Mouse (Mus musculus): ENCODE results near the gene Dpm2.

Gene Dpm2

DNA sequence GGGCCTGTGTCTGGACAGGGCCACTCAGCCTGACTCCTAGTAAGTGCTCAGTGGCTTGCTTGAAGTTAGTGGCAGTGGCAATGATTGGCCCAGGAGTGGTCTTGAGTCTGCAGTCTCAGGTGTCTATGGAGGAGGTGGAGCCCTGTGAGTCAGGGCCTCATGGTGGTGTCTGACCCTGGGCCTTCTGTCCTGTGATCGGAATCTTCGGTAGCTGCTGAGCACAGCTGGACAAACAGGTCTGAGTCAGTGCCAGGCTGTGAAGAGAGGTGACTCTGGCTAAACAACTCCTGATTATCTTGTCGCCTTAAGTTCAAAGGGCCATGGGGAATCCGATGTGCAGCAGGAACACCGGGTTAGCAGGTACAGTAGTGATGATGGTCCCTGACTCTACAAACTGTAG, 23.3 kb upstream of the Dpm2 start:
- in situ Hi-C loops (cut with MboI) = no loop called here

DNA sequence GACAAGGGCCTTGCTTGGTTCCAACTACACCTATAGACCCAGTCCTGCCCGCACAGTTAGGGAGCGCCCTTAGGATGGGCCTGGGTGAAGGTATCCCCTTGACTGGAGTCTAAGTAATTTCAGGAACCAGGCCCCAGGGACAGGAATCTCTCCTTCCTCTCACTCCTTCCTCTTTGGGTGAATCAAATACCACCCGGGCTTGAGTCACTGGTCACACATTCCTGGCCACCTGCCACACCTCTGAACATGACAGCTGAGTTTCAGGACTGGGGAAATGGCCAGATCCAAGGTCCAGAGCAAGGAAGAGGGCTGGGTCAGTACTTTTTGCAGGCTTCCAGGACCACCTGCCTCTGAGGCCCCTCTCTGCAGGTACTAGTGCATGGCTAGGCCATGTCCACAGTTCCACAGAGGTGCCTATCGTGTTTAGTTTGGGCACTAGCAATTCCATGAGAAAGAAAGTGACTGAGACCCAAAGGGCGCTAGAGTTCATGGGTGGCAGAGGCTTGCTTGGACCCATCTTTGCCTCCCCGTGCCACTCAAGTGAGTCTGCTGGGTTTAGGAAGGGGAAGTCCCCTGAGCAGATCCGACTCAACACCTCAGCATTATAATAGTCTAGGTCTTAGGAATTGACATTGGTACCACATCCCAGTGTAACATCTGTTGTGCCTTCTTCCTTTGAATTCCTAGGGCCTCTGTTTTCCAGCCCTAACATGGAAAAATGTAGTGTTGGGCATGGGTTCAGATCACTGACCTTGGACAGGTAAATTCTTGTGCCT, 22.5 kb upstream of the Dpm2 start:
- in situ Hi-C loops (cut with MboI) = no loop called here

DNA sequence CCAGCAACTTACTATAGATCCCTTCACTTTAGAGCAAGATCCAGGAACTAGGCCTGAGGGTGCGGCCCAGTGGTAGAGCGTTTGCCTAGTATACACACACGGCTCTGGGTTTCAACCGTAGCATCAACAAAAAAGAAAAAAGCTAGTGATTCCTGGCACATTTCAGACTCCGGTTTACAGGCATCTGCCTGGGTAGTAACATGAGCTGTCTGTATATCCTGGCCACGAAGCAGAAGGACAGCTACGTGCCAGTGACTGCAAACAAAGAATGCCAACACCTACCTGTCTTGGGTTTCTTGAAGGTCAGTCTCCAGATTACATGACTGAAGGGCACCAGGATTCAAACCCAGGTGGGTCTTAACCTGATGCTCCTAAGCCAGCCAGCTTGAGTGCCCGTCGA, 21.5 kb upstream of the Dpm2 start:
- in situ Hi-C loops (cut with MboI) = no loop called here

DNA sequence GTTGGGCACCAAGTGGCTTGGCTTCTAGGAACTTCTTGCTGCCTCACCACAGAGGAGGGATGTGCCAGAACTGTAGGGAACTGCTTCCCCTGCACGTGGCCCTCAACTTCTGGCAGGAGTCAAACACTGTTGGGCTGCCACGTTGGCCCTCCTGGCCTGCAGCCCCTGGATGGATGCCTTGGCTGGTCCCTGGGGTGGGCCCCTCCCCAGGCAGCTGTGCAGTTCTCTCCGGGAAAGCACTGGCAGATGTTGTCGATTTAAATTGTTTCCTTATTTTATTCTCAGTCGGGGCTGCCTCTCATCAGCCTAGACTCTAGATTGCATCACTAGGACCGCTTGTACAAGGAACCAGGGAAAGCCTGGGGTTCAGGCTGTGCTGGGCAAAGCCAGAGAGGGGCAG, 20.9 kb upstream of the Dpm2 start:
- in situ Hi-C loops (cut with MboI) = no loop called here

DNA sequence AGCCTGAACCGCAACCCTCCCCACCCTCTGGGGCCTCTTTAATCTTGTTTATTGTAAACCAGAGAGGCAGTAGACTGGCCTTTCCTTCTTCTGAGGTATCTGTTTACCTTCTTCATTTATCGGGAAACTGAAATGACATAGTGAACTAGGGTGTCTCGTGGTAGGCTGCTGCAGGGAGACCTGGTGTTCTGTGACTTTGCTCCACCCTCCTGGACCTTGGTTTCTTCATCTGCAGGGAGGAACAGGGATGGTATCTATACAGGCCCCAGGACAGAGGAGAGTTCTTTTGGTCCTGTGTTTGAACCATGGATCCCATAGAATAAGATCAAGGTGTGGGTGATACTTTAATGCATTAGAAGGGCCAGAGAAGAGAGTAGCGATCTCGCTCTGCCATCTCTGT, 19.4 kb upstream of the Dpm2 start:
- in situ Hi-C loops (cut with MboI) = no loop called here

DNA sequence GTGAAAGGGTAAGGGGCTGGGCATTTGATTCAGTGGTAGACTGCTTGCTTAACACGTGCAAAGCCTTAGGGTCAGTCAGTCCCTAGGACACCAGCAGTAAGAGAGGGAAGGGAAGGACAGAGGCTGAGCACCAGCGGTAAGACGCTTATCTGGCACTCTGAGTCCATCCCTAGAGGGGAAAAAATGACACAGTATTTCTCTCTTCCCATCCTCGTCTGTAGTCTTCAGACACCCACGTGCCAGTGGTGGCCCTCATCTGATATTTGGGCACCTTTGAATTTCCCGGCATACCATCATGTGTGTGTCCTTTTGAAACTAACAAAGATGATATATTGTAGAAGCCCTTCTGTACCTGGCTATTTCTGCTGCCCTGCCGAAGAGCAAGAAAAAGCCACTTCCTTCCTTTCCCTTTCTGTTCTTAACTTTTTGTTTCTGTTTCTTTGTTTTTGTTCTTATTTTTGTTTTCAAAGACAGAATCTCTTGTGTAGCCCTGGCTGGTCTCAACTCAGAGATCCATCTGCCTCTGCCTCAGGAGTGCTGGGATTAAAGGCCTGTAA, 17.0 kb upstream of the Dpm2 start:
- in situ Hi-C loops (cut with MboI) = no loop called here

DNA sequence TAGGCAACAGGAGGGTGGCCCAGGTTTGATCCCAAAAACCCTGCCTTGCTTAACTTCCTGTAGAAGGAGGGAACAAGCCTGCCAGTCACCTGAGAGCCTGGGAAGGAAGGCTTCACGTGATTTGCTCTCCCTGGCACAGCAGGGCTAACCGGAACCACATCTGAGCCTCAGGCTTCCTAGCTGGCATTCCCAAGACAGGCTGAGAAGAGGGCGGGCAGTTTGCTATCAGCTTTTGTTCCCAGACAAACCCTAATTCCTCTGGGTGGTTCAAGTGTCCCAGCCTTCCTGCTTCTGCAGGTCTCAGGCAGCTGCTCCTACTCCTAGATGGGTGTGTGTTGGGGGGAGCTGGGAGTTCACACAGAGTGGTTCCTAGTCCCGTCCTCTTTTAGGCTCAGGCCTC, 15.2 kb upstream of the Dpm2 start:
- in situ Hi-C loops (cut with MboI) = no loop called here

DNA sequence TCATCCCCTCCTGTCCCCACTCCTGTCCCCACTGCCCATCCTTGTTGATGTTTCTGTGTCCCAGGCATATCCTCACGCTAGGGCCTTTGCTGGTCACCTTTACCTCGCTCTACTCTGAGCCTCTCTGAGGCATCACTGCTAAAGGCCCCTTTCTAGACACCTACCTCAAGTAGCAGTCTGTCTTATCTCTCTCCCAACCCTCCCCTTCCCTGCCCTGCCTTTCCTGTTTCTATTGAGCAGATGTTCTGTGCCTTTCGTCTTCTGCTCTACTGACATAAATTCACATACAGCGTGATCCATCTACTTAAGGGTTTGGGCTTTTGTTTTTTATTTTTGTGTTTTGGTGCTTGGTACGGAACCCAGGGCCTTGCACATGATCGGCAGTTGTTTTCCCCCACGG, 14.6 kb upstream of the Dpm2 start:
- in situ Hi-C loops (cut with MboI) = no loop called here

DNA sequence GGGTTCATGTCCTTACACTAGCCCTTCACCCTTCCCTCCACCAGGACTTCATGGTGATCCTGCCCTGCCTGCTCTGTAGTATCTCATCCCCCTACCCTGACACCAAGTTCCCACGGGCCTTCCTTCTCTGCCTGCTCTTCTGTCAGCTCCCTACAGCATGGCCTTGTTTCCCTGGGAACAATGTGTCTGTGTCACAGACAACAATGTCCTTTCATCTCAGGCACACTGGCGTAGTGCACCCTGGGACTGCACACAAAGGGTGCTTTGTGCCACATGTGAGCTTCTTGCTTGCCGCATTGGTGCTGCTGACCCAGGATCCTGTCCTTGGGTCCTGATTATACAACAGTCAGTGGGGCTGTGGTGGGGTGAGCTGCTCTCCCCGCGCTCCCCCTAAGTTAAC, 11.1 kb upstream of the Dpm2 start:
- in situ Hi-C loops (cut with MboI) = no loop called here

DNA sequence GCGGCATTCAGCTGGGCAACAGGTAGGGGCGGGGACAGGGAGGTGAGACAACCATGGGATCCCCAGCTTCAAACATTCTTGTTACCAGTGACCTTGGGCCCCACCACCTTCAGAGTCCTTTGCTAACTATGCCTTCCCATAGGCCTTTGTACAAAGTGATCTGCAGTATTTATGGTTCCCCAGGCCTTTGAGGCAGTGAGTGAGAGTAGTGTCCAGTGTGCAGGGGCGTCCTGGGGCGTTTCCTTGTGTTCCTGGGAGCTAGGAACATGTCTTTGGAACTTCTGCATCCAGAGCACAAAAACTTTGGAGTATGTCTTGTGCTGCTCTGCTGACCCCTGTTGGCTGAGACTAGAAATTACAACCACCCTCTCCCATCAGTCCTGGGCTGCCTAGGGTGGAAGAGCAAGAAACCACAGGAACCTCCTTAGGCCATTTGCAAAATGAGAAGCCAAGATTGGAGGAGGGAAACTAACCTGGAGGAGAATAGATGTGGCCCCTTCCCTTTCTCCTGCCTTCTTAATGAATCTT, 4.1 kb upstream of the Dpm2 start:
- in situ Hi-C loops (cut with MboI) = no loop called here

DNA sequence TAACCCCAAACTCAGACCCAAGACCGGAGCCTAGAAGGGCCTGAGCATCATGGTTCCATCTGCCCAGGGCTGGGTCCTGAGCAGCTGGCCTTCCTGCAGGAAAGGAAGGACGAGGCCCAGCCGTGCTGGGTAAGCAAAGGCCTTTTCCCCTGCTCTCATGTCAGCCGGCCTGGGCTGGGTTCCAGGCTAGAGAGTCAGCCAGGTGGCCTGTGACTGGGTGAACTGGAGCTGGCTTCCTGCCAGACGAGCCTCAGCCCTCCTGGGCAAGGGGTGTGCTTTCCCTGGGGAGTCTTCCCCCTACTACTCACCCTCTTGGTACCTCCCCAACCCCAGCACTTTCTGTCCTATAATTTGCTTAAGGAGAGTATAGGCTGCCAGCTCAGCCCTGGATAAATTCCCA, 2.5 kb upstream of the Dpm2 start:
- in situ Hi-C loops (cut with MboI) = no loop called here

DNA sequence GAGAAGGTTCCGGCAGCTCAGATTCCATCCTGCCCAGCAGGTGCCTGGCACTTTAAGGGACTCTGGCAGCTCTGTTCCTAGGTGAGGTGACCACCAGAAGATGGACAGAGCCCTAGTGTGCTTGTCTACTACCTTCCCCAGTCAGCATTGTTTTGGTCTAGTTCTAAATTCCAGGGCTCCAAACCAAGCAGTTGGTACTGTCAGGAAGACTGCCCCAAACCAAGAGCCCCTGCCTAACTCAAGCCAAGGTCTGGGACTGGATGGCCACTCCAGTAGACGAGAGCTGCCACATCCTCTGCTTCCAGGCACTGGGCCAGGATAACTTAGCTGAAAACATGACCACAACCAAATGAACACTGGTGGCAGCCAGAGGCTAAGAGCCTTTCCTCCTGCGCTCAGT, 1.7 kb upstream of the Dpm2 start:
- in situ Hi-C loops (cut with MboI) = no loop called here

DNA sequence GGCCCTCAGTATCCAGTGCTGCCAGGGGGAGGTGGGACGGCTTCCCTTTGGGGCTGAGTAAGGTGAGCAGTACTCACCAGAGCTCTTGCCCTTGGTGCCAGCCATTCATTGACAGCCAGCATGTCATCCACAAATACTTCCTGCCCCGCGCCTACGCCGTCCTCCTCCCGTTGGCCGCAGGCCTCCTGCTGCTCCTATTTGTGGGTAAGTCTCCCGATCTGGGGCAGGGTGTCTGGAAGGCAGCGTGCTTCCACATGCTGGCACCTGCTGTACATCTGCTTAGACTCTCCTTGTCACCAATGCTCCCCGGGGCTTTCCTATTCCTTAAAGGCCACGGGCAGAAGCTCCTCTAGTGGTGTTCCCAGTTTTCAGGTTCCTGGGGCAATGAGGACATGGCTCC, 1.5 kb downstream of the Dpm2 start:
- in situ Hi-C loops (cut with MboI) = loop anchor here (5.0 kb wide), 1 partner anchor 80 kb away; no protein-coding TSS in a partner anchor

DNA sequence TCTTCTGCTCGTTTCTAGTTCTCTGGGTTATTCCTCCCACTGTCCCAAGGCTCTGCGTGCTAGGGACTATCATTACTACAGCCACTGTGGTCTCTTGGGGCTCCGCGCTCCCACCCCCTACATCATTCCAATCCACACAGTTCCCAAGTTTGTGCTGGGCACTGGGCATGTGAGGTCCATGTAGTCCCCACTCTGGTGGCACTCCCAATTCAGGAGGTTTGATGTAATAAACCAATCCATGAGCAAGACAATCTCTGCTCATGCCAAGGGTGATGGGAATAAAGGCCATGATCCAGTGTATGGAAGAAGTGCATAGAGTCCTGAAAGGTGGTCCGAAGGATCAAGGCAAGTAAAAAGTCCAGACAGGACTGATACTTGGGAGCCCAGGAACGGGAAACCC, 3.8 kb downstream of the Dpm2 start, which contains the start of gene Pip5kl1:
Gene Pip5kl1, plus strand, starts transcription at position 301 of the 400 bp plus-strand sequence.
- in situ Hi-C loops (cut with MboI) = loop anchor here (5.0 kb wide), 1 partner anchor 82 kb away; no protein-coding TSS in a partner anchor

DNA sequence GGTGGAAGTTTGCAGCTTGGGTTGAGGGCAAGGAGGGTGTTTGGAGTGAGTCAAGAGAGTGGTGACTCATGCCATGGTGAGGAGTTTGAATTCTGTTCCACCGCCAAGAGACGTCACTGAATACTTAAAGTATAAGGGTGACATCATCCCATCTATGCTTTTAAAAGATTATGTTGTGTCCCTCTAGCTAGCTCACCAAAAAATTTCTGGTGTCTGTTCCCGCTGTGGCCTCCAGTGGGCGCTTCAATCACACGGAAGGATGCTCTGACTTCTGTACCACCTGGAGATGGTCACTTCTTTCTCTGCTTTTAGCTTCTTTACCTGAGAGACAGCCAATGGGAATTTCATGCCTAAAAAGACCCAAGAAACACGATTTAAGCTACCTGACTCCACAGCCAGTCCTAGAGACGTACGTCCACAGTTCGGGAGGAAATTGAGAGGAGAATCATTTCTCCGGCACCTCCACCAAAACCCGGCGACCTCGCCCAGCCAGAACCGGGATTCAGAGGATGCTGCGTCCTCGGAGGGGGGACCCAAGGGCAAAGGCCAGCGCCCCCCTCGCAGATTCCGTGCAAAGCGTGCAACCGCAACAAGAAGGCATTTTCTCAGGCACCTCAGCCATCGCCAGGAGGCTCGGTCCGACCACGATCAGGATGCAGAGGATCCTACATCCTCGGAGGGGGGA, 4.4 kb downstream of the Dpm2 start:
- in situ Hi-C loops (cut with MboI) = loop anchor here (5.0 kb wide), 1 partner anchor 83 kb away; no protein-coding TSS in a partner anchor

DNA sequence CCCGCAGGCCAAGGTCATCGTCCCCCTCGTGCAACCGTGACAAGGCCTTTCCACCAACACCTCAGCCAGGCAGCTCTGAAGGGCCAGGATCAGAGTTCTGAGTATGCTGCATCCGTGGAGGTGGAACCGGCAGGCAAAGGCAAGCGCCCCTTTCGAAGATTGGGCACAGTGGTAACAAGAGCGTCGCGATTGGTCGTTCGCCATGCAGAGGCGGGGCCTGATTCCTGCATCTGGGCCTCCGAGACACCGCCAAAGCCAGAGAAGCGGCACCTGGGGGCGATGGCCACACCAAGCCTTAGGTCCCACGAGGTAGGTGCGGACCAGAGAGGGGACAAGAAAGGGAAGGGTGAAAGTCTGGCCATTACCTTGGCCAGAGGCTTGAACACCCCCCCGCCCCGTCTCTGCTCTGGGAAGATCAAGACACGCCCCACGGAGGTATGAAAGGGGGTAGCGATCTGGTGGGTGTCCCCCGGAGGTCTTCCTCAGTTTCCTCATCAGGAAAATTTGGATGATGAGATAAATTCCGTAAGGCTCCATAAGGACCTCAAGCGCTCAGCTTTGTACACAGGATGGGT, 5.0 kb downstream of the Dpm2 start, which contains the start of gene 9430097D07Rik:
Gene 9430097D07Rik, minus strand, starts transcription at position 99 of the 575 bp plus-strand sequence.
- in situ Hi-C loops (cut with MboI) = no loop called here

DNA sequence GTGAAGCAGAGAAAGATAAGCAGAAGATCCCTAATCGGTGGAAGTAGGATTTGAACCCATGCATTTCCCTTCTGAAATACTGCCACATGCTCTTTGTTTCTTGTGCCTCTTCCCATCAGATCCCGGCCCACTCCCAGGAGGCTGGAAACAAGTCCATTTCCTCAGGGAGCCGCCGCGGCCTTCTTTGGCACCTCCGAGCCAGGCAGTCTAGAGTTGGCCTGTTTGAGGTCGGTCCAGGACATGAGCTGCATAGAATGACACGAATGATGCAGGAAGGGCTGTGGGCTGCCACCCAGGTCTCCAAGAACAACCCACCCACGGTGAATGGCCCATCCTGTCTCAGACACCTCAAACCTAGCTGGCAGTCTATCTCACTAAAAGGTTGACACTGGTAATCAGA, 5.9 kb downstream of the Dpm2 start:
- in situ Hi-C loops (cut with MboI) = no loop called here

DNA sequence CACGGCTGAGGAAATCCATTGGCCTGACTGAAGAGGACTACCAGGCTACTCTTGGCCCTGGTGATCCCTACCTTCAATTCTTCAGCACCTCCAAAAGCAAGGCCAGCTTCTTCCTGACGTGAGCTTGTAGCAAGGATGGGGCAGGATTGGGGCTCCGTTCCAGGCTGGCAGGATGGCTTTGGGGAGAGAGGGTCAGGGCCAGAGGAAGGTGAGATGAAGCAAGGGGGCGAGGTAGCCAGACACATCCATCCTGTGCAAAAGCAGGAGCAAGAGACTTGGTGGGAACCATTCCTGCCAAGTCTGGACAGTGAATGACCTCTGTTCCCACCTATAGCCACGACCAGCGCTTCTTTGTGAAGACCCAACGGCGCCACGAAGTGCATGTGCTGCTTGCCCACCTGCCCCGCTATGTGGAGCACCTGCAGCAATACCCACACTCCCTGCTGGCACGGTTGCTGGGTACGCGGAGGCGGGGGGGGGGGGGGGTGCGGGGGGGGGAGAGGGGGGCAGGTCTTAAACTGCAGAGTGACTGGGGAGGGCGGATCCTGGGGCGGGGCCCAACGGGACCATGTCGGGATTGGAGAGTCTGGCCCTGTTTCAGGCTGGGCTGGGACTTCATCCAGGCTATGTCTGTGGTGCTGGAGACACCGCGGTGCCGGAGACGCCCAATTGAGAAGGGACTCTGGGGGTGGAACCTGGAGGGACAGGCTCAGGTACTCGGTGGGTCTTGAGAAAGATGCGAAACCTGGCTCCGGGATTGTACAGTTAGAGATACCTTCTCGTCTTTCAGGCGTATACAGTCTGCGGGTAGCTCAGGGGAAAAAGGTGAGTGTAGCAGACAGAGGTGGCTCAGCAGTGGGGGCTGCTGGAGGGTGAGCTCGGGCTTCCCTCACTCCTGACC, 7.7 kb downstream of the Dpm2 start:
- in situ Hi-C loops (cut with MboI) = no loop called here

DNA sequence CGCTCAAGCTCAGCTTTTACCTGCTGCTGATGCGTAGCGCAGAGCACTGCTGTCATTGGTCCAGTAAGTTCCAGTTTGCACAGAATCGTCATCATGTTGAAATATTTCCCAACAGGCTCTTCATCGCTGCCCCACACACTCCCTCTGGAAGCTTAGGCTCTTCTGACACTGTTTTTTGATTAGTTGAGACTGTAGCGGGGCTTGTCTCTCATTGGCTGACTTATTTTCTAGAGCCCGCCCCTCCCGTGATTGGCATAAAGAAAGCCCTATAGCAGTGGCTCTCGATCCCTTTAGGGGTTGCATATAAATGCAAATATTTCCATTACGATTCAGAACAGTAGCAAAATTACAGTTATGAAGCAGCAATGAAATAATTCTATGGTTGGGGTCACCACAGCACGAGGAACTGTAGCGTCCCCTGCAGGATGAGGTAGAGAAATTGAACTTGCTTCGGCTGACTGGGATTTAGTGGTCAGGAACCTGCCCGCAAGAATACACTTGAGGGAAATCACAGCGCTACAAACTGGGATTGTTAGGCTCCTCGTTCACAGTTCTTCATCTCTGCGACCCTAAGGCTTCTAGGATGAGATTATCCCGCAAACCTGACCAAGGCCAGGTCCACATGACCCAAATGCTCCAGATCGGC, 10.9 kb downstream of the Dpm2 start:
- in situ Hi-C loops (cut with MboI) = no loop called here
